Mouse (Mus musculus) urinary bladder, adult 2 months (tissue): Measurements from ENCODE around the gene Trappc1. TPM values are rescaled to one million over a fixed set of nuclear protein-coding genes. Genes with fewer than 3 reads are reported as not detected.
"Not testable (repeated sequence)": the region's sequence is repeated elsewhere in the genome, so short reads cannot be mapped to it uniquely, and the experiment has no call there.

Experiments used
- DNase-seq: peaks from one replicate; pipeline ENCODE4 v3.0.0; 2022; ENCODE audit warnings: low spot score
- polyA plus RNA-seq: library from polyadenylated mRNA; depleted of rRNA; stranded (reverse); fragments of >200 nt; gene quantifications from 2 replicates; pipeline ENCODE4 v1.2.3, GENCODE M21; 2012; rRNA removed

The Trappc1 gene
- polyA plus RNA-seq: 56.2 and 60.4 TPM in 2 replicates

DNA sequence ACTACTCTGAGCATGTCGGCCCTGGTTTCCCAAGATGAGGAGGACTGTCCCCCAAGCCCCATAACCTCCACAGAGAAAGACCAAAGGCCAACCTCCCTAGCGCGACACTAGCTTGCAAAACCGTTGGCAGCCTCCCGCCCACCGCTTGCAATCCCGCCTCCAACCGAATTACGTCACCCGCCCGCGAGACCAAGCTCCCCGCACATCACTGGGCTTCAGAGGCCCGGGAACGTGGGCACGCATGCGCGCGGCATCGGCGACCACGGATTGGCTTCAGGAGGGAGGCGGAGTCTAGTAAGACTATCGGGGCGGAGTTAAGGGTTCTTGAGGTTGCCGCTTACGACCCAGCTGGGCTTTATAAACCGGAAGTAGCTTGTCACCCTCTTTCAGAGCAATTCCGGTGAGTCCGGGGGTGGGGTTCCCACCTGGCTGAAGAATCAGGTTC lies at the start of gene Trappc1, which contains the start of gene Cntrob:
Gene Trappc1, plus strand, starts transcription at position 314 of the 445 bp plus-strand sequence.
Gene Cntrob, minus strand, starts transcription at position 109 of the 445 bp plus-strand sequence.
- DNase-seq: peak; percentile 94

- no peak for DNase-seq
Observed at GRCm38 (mm10) chr11:69275650-69276049, 48.1 kb upstream of the Trappc1 start.

- DNase-seq: no peak
Observed at GRCm38 (mm10) chr11:69276081-69276480, 47.7 kb upstream of the Trappc1 start.

- DNase-seq: no peak
Observed at GRCm38 (mm10) chr11:69277267-69277666, 46.5 kb upstream of the Trappc1 start.

- no peak for DNase-seq
Observed at GRCm38 (mm10) chr11:69291111-69291510, 32.7 kb upstream of the Trappc1 start.

GRCm38 (mm10) chr11:69295286-69295685 lies 28.5 kb upstream of the Trappc1 start:
- DNase-seq: no peak

DNA sequence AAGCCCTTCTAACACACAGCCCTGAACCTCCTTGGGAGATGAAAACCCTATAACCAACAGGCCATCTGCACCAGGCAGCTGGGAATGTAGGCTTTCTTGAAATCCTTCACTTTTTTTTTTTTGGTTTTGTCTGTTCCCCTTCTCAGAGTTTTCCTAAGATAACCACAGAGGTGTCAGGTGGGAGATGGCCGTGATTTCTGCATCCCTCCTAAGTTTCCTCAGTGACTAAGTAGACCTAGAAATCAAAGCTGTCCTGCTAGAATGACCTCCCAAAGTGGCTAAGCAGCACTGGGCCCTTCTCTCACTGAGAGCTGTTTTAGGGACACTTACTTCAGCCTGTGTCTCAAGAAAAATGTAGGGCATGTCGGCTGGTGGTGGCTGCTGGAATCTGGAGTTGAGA lies 26.0 kb upstream of the Trappc1 start:
- no peak for DNase-seq

DNA sequence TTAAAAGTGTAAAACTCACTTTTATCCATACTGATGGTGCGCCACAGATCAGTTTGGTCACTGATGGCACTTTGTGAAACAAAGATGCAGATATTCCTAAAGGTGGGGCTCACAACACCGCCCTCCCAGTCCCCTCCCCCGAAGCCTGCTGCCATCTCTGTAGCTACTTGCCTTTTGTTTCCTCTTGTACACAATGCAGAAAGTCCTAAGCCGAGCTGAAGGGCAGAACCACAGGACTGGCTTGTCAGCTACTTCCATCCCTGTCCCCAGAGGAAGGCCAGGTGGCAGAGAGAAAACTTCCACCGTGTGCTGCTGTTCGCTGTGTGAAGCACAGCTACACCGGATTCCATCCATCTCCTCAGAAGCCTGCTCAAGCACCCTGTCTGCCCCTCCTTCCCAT lies 25.5 kb upstream of the Trappc1 start:
- no peak for DNase-seq

DNA sequence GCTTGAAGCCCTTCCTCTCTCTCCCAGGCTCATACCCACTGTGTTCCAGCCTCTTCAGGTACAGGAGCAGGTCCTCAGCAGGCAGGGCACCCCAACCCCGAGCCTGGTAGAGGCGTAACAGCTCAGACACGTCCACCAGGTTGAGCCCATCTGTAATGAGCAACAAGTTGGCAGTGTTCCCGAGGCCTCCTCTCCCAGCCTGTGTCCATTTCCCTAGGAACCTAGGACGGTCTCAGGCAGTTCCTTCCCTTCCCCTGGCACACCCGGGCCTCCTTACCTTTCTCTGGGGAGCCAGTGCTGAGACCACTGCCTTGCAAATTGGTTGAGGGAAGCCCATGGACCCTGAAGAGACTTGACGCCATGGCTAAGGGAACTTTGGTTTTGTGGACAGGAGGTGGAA lies 21.0 kb upstream of the Trappc1 start:
- DNase-seq: no peak

DNA sequence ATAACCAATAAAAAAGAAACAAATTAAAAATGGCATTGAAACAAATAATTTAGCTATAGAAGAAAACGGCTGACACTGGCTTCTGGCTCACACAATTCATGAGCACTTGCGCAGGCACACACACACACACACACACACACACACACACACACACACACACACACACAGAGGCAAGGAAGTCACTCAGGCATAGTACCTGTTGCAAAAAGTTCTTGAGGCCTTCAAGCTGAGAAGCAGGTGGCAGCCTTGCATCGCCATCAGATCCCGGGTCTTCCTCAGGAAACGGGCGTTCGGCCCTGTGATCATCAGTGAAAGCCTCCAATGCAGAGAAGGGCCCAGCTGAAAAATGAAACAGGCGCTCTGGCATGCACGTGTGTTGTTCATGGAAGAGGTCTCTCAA lies 18.5 kb upstream of the Trappc1 start:
- no peak for DNase-seq

- no peak for DNase-seq
Observed at GRCm38 (mm10) chr11:69306039-69306438, 17.7 kb upstream of the Trappc1 start.

- DNase-seq: no peak
Observed at GRCm38 (mm10) chr11:69311266-69311665, 12.5 kb upstream of the Trappc1 start.

DNA sequence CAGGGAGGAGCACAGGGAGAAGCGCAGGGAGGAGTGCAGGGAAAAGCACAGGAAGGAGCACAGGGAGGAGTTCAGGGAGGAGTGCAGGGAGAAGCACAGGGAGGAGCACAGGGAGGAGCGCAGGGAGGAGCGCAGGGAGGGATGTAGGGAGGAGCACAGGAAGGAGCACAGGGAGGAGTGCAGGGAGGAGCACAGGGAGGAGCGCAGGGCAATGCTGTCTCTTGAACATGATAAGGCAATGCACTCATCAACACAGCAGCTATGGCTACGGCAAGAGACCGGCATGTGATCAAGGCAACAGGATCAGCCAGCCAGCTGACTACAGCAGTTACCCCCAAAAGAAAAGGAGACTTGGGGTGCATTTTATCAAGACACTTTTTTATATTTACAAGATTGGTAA lies 7.4 kb upstream of the Trappc1 start:
- DNase-seq: no peak

DNA sequence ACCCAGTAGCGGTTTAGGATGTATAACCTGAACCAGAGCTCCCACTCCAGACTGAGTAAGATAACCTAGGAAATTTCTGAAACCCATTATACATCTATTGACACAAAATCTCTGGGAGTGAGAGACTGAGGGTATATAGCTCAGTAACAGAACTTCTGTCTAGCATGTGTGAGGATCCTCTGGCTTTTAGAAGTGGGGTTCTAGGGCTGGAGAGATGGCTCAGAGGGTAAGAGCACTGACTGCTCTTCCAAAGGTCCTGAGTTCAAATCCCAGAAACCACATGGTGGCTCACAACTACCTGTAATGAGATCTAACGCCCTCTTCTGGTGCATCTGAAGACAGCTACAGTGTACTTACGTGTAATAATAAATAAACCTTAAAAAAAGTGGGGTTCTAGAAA lies 5.8 kb upstream of the Trappc1 start:
- not testable (repeated sequence) for DNase-seq

DNA sequence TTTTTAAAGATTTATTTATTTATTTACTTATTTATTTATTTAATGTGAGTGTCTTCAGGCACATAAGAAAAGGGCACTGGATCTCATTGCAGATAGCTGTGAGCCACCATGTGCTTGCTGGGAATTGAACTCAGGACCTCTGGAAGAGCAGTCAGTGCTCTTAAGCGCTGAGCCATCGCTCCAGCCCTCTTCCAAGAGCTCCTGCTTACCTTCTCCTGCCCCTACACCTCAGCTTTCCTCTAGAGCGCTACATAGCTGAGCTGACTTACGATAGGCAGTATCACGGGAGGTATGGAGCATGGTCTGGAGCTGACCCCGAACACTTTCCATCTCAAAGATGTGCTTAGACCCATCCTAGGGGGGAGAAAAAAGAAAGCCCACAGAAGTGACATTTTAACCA lies 2.2 kb upstream of the Trappc1 start:
- DNase-seq: no peak

DNA sequence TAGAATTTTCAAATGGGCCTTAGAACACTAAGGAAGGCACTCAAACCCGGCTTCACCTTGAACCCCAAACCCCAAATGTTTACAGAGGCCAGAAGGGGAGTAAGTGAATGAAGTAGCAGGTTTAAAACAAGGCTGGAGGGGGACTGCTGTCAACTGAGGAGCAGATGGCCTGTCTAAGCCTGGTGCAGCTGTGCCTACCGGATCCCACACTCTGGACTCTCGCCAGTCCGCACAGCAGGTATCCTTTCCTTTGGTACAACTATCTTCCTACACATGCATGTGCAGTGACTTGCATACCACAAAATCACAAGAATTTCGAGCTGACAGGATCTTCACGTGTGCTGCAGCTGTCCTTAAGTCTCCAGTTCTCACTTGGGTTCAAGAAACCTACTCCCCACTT lies 1.8 kb upstream of the Trappc1 start:
- DNase-seq: no peak

DNA sequence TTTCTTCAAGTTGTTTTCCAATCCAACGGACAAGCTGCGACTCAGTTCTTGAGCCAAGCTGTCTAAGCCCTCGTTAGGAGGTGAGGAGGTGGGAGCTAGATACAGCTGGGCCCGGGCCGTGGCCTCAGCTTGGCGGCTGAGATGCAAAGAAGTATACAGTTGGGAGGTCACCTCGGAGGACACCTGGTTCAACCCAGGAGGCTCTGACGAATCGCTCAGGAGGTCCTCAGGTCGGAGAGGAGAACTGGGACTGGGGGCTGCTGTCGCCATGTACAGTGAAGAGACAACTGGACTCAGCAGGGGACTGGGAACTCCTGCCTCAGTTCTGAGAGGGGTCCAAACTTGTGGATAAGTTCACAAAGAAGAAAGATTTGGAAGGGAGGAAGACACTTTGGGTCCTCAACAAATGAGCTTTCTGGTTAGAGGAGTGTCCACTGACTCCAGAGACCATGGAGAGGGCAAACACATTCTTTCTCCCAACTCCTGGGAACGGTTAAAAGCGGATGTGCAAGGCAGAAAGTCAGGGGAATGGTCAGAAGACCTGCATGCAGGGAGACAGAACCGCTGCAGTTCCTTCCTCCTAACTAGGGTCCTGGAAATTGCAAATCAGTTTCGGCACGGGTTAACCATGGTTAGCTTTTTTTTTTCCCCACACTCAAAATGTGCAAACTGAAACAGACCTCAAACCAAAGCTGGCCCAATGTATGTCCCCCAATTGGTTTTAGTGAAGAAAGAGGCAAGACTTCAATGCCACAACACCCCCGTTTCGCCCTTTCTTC lies 898 bp upstream of the Trappc1 start:
- DNase-seq: no peak

- DNase-seq: no peak
Observed at GRCm38 (mm10) chr11:69324749-69325148, 969 bp downstream of the Trappc1 start.

DNA sequence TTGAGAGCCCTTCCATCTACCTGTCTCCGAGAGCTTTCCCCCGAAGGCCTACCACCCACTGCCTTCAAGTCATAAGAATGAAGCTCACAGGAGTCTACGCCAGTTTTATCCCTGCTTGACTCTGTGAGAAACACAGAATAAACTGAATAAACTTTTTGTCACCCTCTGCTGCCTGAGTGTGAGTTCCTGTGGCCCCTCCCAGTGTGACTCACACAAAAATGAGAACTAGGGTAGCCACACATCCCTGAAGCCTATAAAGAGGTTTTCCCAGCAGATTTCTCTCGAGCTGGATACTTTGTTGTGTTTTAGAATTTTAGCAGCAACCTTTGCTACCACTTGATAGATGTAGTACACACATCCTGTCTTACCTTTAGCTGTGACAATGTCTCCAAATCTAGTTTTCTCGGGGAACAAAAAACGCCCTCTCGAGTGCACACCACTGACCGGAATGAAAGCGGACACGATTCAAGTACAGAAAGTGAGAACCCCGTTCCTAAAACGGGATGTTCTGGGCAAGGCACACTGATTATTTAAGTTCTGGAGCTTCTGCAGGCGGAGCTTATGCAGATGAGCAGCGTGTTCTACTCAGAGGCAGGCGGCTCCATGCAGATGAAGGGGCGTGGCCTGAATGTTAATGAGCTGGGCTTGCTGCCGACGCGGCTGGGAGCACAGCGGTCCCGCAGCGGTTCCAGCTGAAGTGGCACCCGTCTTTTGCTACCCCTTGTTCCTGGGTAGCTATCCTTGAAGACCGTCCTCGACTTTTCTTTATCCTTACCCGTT lies 2.0 kb downstream of the Trappc1 start, which contains the start of gene Kcnab3:
Gene Kcnab3, plus strand, starts transcription at position 631 of the 780 bp plus-strand sequence.
- peak; percentile 46 for DNase-seq

DNA sequence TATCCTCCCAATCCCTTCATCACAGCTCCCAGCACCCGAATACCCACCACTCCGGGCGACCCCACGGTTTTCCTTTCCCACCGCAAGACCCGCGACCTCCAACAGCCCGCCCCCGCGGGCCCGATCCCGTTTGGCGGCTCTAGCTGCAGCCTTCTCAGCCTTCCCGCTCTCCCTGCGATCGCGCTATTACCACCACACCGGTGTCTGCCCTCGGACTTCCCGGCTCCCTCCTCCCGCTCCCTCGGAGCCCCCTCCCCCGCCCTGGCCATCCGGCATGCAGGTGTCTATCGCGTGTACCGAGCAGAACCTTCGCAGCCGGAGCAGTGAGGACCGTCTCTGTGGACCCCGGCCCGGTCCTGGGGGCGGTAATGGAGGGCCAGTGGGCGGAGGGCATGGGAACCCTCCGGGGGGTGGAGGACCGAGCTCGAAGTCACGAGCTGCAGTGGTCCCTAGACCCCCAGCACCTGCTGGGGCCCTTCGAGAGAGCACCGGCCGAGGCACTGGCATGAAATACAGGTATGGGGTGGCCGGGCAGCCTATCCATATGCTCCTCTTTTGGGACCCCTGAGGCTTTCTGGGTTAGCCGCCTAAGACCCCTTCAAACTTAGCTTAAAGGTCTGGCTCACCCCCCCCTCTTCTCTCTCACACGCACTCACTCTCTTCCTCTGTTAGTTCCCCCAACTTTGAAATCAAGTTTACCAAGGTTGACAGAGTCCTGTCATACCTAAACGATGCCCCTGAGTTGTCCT lies 2.8 kb downstream of the Trappc1 start:
- no peak for DNase-seq

DNA sequence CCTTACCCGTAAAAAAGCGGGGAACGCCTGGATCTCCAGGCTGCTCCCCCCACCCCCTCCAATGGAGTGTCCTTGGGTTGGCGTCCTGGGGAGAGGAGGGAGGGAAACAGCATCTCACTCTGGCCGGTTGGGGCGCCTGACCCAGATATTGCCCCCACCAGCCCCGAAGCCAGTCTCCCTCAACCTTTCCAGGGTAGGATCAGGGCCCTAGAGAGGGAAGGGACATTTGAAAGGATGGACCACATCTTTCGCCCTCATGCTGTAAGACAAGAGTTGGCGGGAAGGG lies 3.3 kb downstream of the Trappc1 start:
- DNase-seq: no peak

GRCm38 (mm10) chr11:69327648-69328047 lies 3.9 kb downstream of the Trappc1 start:
- DNase-seq: no peak
